In genomic region chr3:98416426-98417250, GRCm38 (mm10) we compare ENCODE assay signal across 15 mouse cellular contexts. TPM values are rescaled to one million over a fixed set of nuclear protein-coding genes. Genes with fewer than 3 reads are reported as not detected.
DNase-seq lines count a peak whose midpoint lies in the region; ATAC-seq and TF ChIP-seq lines count a peak whose summit lies in the region.
"Had no signal": no experiment of that assay in that cellular context is flagged by ENCODE, and none has a peak within 500 bp of the region (broad histone marks: within the 10 kb centered on the region; RNA-seq: fewer than 3 reads in every experiment).

No protein-coding gene starts in this region.

- H3K4me3 ChIP-seq in heart, adult 2 months: no peak overlapping the region
- no peak overlapping the region for H3K4me3 ChIP-seq in liver, embryonic 11.5 days (ENCODE audit: low read depth, low read length)
- H3K4me3 ChIP-seq in liver, embryonic 12.5 days: no peak overlapping the region
- peak overlapping the region in 1 of 2 experiments; percentile 33; a peak in 1 of 4 replicates for H3K4me3 ChIP-seq in MEL (ENCODE audit: control insufficient read depth in 1 of 2, insufficient read depth in 1 of 2, low read depth in 2 of 2, low read length in 2 of 2)
- H3K4me3 ChIP-seq in kidney, postnatal 0 days (replicated peaks; ENCODE audit: low read depth, low read length): no peak overlapping the region
- H3K4me3 ChIP-seq: embryonic facial prominence, embryonic 15.5 days; hindbrain, embryonic 10.5 days; limb, embryonic 15.5 days; midbrain, embryonic 12.5 days had no signal

- H3K9ac ChIP-seq in heart, adult 2 months (ENCODE audit: low read depth, low read length): no peak overlapping the region; the same call in 1 of the 2 replicates
- no peak overlapping the region for H3K9ac ChIP-seq in liver, embryonic 11.5 days (ENCODE audit: low read depth, low read length)
- no peak overlapping the region for H3K9ac ChIP-seq in liver, embryonic 12.5 days
- no peak overlapping the region for H3K9ac ChIP-seq in MEL (ENCODE audit: control insufficient read depth, low read depth, low read length, poor library complexity, severe bottlenecking)
- no peak overlapping the region for H3K9ac ChIP-seq in kidney, postnatal 0 days (ENCODE audit: low read depth, low read length)
- H3K9ac ChIP-seq: embryonic facial prominence, embryonic 15.5 days; limb, embryonic 15.5 days; midbrain, embryonic 12.5 days had no signal

- no peak overlapping the region for H3K4me2 ChIP-seq in liver, embryonic 11.5 days
- no peak overlapping the region for H3K4me2 ChIP-seq in liver, embryonic 12.5 days
- no peak overlapping the region; the same call in 1 of the 2 replicates for H3K4me2 ChIP-seq in kidney, postnatal 0 days (ENCODE audit: low read length)
- H3K4me2 ChIP-seq: embryonic facial prominence, embryonic 15.5 days; limb, embryonic 15.5 days; midbrain, embryonic 12.5 days had no signal

- peaks cover 6% of the 10 kb centered on the region for H3K36me3 ChIP-seq in heart, adult 2 months (ENCODE audit: control insufficient read depth, insufficient read depth, low read length)
- no peaks in the 10 kb centered on the region for H3K36me3 ChIP-seq in liver, embryonic 11.5 days (ENCODE audit: control insufficient read depth, insufficient read depth, low read length)
- H3K36me3 ChIP-seq in liver, embryonic 12.5 days: no peaks in the 10 kb centered on the region
- H3K36me3 ChIP-seq in MEL (ENCODE audit: control insufficient read depth in 1 of 2, insufficient read depth in 2 of 2, low read length in 2 of 2): peaks cover 0 to 9% of the 10 kb centered on the region in 2 experiments; a peak in 2 of 4 replicates
- H3K36me3 ChIP-seq in kidney, postnatal 0 days (ENCODE audit: insufficient read depth, low read length): peaks cover 4% of the 10 kb centered on the region; the same call in 1 of the 2 replicates
- H3K36me3 ChIP-seq: embryonic facial prominence, embryonic 15.5 days; hindbrain, embryonic 10.5 days; limb, embryonic 15.5 days; midbrain, embryonic 12.5 days had no signal

- no peak for TF ChIP-seq EP300 in heart, adult 2 months (IDR thresholded peaks at IDR 0.05; ENCODE audit: insufficient read depth, low read depth, low read length)
- TF ChIP-seq EP300 in MEL (IDR thresholded peaks at IDR 0.05; ENCODE audit: low read depth in 1 of 2, low read length in 2 of 2): no peak

- DNase-seq in heart, adult 2 months: no peak
- no peak for DNase-seq in heart, postnatal 25 days (ENCODE audit: low spot score)
- no peak for DNase-seq in liver, embryonic 11.5 days (ENCODE audit: low spot score)
- DNase-seq in MEL (ENCODE audit: low read depth, low spot score): peak; percentile 2
- no peak for DNase-seq in kidney, postnatal 0 days (ENCODE audit: low spot score)
- DNase-seq in left cerebral cortex, adult 18-20 months (ENCODE audit: low spot score in 2 of 2): no peak
- no peak for DNase-seq in cerebellum, adult 18-20 months

- TF ChIP-seq RAD21 in MEL (IDR thresholded peaks at IDR 0.05; ENCODE audit: low read depth, low read length): no peak

- H3K4me1 ChIP-seq in heart, adult 2 months (ENCODE audit: control insufficient read depth, insufficient read depth, low read length): peaks cover 21% of the 10 kb centered on the region
- H3K4me1 ChIP-seq in liver, embryonic 11.5 days (replicated peaks; ENCODE audit: control insufficient read depth, insufficient read depth, low read length): peaks cover 11% of the 10 kb centered on the region
- H3K4me1 ChIP-seq in liver, embryonic 12.5 days: peaks cover 32% of the 10 kb centered on the region
- peaks cover 0 to 20% of the 10 kb centered on the region in 2 experiments; a peak in 3 of 4 replicates for H3K4me1 ChIP-seq in MEL (ENCODE audit: control insufficient read depth in 1 of 2, insufficient read depth in 2 of 2, low read length in 2 of 2)
- H3K4me1 ChIP-seq in kidney, postnatal 0 days (replicated peaks; ENCODE audit: insufficient read depth, low read length): peaks cover 24% of the 10 kb centered on the region

- no peaks in the 10 kb centered on the region for H3K27me3 ChIP-seq in heart, adult 2 months (ENCODE audit: control insufficient read depth, insufficient read depth, low read length)
- H3K27me3 ChIP-seq in liver, embryonic 11.5 days (replicated peaks; ENCODE audit: control insufficient read depth, insufficient read depth, low read length): no peaks in the 10 kb centered on the region
- no peaks in the 10 kb centered on the region for H3K27me3 ChIP-seq in liver, embryonic 12.5 days (replicated peaks)
- H3K27me3 ChIP-seq in MEL (ENCODE audit: control insufficient read depth in 1 of 2, insufficient read depth in 2 of 2, low read length in 2 of 2): peaks cover 0 to 7% of the 10 kb centered on the region in 2 experiments; a peak in 3 of 4 replicates
- H3K27me3 ChIP-seq in kidney, postnatal 0 days (ENCODE audit: insufficient read depth, low read length): no peaks in the 10 kb centered on the region
- H3K27me3 ChIP-seq: embryonic facial prominence, embryonic 15.5 days; limb, embryonic 15.5 days; midbrain, embryonic 12.5 days had no signal

- H3K9me3 ChIP-seq in liver, embryonic 11.5 days (ENCODE audit: control insufficient read depth, low read length): no peaks in the 10 kb centered on the region
- no peaks in the 10 kb centered on the region for H3K9me3 ChIP-seq in liver, embryonic 12.5 days (replicated peaks)
- no peaks in the 10 kb centered on the region for H3K9me3 ChIP-seq in MEL (replicated peaks; ENCODE audit: insufficient read depth, low read length)
- H3K9me3 ChIP-seq in kidney, postnatal 0 days (replicated peaks; ENCODE audit: low read length): no peaks in the 10 kb centered on the region
- H3K9me3 ChIP-seq: embryonic facial prominence, embryonic 15.5 days; hindbrain, embryonic 10.5 days; limb, embryonic 15.5 days; midbrain, embryonic 12.5 days had no signal

- peak; percentile 13; the same call in 1 of the 2 replicates for ATAC-seq in liver, embryonic 11.5 days (replicated peaks; ENCODE audit: low FRiP score)
- no peak for ATAC-seq in liver, embryonic 12.5 days
- no peak for ATAC-seq in kidney, postnatal 0 days (replicated peaks; ENCODE audit: low FRiP score, low read depth)

- intact Hi-C loops in heart, adult 2 months (cut with DNase I): loop anchor here (2.0 to 10.0 kb wide), 2 partner anchors 34 to 402 kb away; partner anchors contain the start of genes Notch2 and Zfp697
- intact Hi-C loops in heart, postnatal 25 days (cut with DNase I): loop anchor here (5.0 kb wide), 1 partner anchor 34 kb away; the partner anchor contains the start of gene Zfp697

- H3K79me2 ChIP-seq in heart, adult 2 months (replicated peaks; ENCODE audit: control insufficient read depth, insufficient read depth, low read length): 0 out of 2 replicates have a peak, but pooled peaks cover 1% of the 10 kb centered on the region
- no peaks in the 10 kb centered on the region for H3K79me2 ChIP-seq in MEL (ENCODE audit: control insufficient read depth, insufficient read depth, low read length, poor library complexity)

- no peak for TF ChIP-seq CTCF in heart, adult 2 months (IDR thresholded peaks at IDR 0.05)
- no peak for TF ChIP-seq CTCF in MEL (IDR thresholded peaks at IDR 0.05 in 2 of 3, conservative IDR thresholded peaks at IDR 0.05 in 1 of 3; ENCODE audit: control insufficient read depth in 1 of 3, insufficient read depth in 1 of 3, low read depth in 2 of 3, low read length in 3 of 3, poor library complexity in 1 of 3, severe bottlenecking in 1 of 3)
- TF ChIP-seq CTCF in kidney, postnatal 0 days (IDR thresholded peaks at IDR 0.05; ENCODE audit: low read depth): no peak

- peak overlapping the region; percentile 51 for H3K27ac ChIP-seq in heart, adult 2 months
- no peak overlapping the region for H3K27ac ChIP-seq in liver, embryonic 11.5 days (ENCODE audit: low read depth, low read length)
- H3K27ac ChIP-seq in liver, embryonic 12.5 days: no peak overlapping the region
- H3K27ac ChIP-seq in MEL (ENCODE audit: control insufficient read depth, low read depth, low read length): 0 out of 2 replicates have a peak overlapping the region, but pooled peaks have one; percentile 12
- H3K27ac ChIP-seq in kidney, postnatal 0 days: peak overlapping the region; percentile 62; the same call in 1 of the 2 replicates
- H3K27ac ChIP-seq: embryonic facial prominence, embryonic 15.5 days; hindbrain, embryonic 10.5 days; limb, embryonic 15.5 days; midbrain, embryonic 12.5 days had no signal

- no peak for TF ChIP-seq POLR2A in heart, adult 2 months (IDR thresholded peaks at IDR 0.05; ENCODE audit: insufficient read depth, low read depth, low read length)
- TF ChIP-seq POLR2A in MEL (IDR thresholded peaks at IDR 0.05; ENCODE audit: control insufficient read depth in 1 of 2, insufficient read depth in 1 of 2, low read depth in 1 of 2, low read length in 2 of 2, poor library complexity in 1 of 2): no peak

- WGBS in heart, adult 2 months: 73% methylated on average over 5 of the region's 5 CpGs
- 52% methylated on average over 5 of the region's 5 CpGs for WGBS in liver, embryonic 11.5 days
- WGBS in liver, embryonic 12.5 days (ENCODE audit: insufficient replicate concordance): 29% methylated on average over 5 of the region's 5 CpGs
- WGBS in kidney, postnatal 0 days: 69% methylated on average over 5 of the region's 5 CpGs

TF ChIP-seq in MEL, 35 proteins besides CTCF, POLR2A, EP300 and RAD21 (continues in another document):
- TF ChIP-seq ELF1 (IDR thresholded peaks at IDR 0.05; ENCODE audit: low read depth, low read length) (no peak), RCOR1 (IDR thresholded peaks at IDR 0.05; ENCODE audit: low read depth, low read length) (no peak)

RNA-seq across cellular contexts. Expression of gene Zfp697, which starts 34.4 kb away (rescaled TPM):
- total RNA-seq in heart, adult 2 months (2021): 1 to 10 TPM; 5.9 to 8.1 TPM
- 6.3 and 9.0 TPM in 2 replicates for polyA plus RNA-seq in heart, adult 2 months (2012; rRNA removed)
- 1 to 10 TPM; 5.6 to 6.8 TPM for total RNA-seq in heart, postnatal 25 days (2021)
- polyA plus RNA-seq in liver, embryonic 11.5 days (2014; fragmentation: Nextera tagmentation; extraction: Ambion mirVana): 4.8 and 5.7 TPM in 2 replicates
- 3.9 TPM in 2 replicates for polyA plus RNA-seq in liver, embryonic 12.5 days (2016; fragmentation: Nextera tagmentation; extraction: Ambion mirVana)
- 0.03 and 0.04 TPM in 2 replicates for total RNA-seq in MEL (2012; rRNA removed)
- not detected for polyA plus RNA-seq in MEL (2012; ENCODE audit: insufficient read depth in 1 of 2, insufficient read length in 2 of 2, low read depth in 1 of 2, low replicate concordance in 2 of 2, missing spikeins in 1 of 2)
- 19.0 and 19.6 TPM in 2 replicates for polyA plus RNA-seq in kidney, postnatal 0 days (2015; fragmentation: Nextera tagmentation; extraction: Ambion mirVana)
- 10 to 100 TPM; 29.5 to 30.1 TPM for total RNA-seq in left cerebral cortex, adult 18-20 months (2021)

RNA-seq across cellular contexts. Expression of gene Gm4450, which starts 40.3 kb away (rescaled TPM):
- not detected for total RNA-seq in heart, adult 2 months (2021)
- not detected in 2 replicates for polyA plus RNA-seq in heart, adult 2 months (2012; rRNA removed)
- not detected for total RNA-seq in heart, postnatal 25 days (2021)
- polyA plus RNA-seq in liver, embryonic 11.5 days (2014; fragmentation: Nextera tagmentation; extraction: Ambion mirVana): not detected in 2 replicates
- polyA plus RNA-seq in liver, embryonic 12.5 days (2016; fragmentation: Nextera tagmentation; extraction: Ambion mirVana): not detected in 2 replicates
- total RNA-seq in MEL (2012; rRNA removed): not detected in 2 replicates
- polyA plus RNA-seq in MEL (2012; ENCODE audit: insufficient read depth in 1 of 2, insufficient read length in 2 of 2, low read depth in 1 of 2, low replicate concordance in 2 of 2, missing spikeins in 1 of 2): not detected
- 83.6 and 90.6 TPM in 2 replicates for polyA plus RNA-seq in kidney, postnatal 0 days (2015; fragmentation: Nextera tagmentation; extraction: Ambion mirVana)
- not detected for total RNA-seq in left cerebral cortex, adult 18-20 months (2021)
- total RNA-seq: layer of hippocampus, postnatal 25 days had no signal
- polyA plus RNA-seq: embryonic facial prominence, embryonic 15.5 days; frontal cortex, adult 2 months; hindbrain, embryonic 10.5 days; limb, embryonic 15.5 days; midbrain, embryonic 12.5 days; thymus, postnatal 0 days had no signal

Comparison
In these comparisons a context has a peak if more than half of its experiments do, and no peak if none do; other contexts are left out.
1. H3K27ac ChIP-seq: peak in heart, adult 2 months (single experiment), MEL (single experiment) and kidney, postnatal 0 days (single experiment); none in liver, embryonic 11.5 days (single experiment) and liver, embryonic 12.5 days (single experiment).
2. RNA of gene Gm4450, which starts 40.3 kb away (polyA plus RNA-seq): 83.6 to 90.6 TPM in kidney, postnatal 0 days; not detected in liver, embryonic 12.5 days, not detected in heart, adult 2 months, not detected in liver, embryonic 11.5 days and not detected in MEL; every median in the first group is over 10 times any median in the second.